Mouse (Mus musculus) heart, adult 9 months (tissue): ENCODE data around the gene Gm10638.

Experiments used
- DNase-seq, 2 experiments: peaks; one replicate each; pipeline ENCODE4 v3.0.0; 2022; ENCODE audit warnings: low spot score in 2 of 2

Gene Gm10638

GRCm38 (mm10) chr8:86786498-86786897, 41.0 kb downstream of the Gm10638 start:
- DNase-seq = peak; percentile 35 to 67

GRCm38 (mm10) chr8:86787891-86788420, 42.5 kb downstream of the Gm10638 start:
- DNase-seq = peak; percentile 78 to 79

GRCm38 (mm10) chr8:86789576-86789975, 44.1 kb downstream of the Gm10638 start:
- DNase-seq = no peak

GRCm38 (mm10) chr8:86791542-86791941, 46.0 kb downstream of the Gm10638 start:
- no peak for DNase-seq

- no peak for DNase-seq
These were observed 49.2 kb downstream of the Gm10638 start for GRCm38 (mm10) chr8:86794716-86795115.
